Mouse (Mus musculus): ENCODE measurements around the gene Adam33.

Gene Adam33

GRCm38 (mm10) chr2:131025230-131025629, 38.4 kb downstream of the Adam33 start:
- no peak for DNase-seq

GRCm38 (mm10) chr2:131010566-131010965, 53.0 kb downstream of the Adam33 start:
- no peak for DNase-seq

- DNase-seq, result no peak
These were observed 54.5 kb downstream of the Adam33 start for GRCm38 (mm10) chr2:131009123-131009522.
